Mouse (Mus musculus) CD8-positive naive resting alpha-beta T cell, adult 57 days (primary cell): ENCODE measurements around the gene Tnpo2. TPM values are rescaled to one million over a fixed set of nuclear protein-coding genes. Genes with fewer than 3 reads are reported as not detected.

Experiments
- total RNA-seq: library from RNA; stranded (reverse); gene quantifications from one replicate; pipeline ENCODE4 v1.2.4, GENCODE M21; 2023

Tnpo2 gene
- 75.7 TPM for total RNA-seq

DNA sequence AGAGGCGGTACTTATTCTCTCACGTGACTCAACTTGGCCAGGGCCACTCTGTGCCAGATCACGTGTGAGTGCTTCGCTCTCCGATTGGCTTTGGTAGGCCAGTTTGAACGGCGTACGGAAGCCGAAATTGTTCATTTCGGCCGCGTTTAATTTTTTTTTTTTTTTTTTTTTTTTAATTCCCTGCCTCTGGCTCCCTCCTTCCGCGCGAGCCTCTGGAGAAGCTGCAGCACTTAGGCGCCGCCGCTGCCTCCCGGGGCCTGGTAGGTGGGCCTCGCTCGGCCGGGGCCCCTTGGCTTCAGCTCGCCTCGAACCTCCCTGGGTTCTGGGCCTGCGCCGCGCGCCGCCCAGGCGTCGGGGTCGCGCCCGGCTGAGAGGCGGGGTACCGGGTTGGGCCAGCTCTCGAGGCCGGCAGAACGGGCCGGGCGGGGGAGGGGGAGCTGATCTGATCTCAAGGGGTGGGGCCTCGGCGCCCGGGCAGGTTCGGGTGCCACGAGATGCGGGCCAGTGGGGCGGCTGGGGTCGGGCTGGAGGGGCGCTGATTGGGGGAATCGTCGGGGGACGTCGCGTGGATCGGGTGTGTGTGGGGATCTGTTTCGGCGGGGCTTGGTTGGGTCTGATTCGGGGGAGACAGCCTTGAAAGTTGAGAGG, at the start of gene Tnpo2:
Tnpo2 (plus strand) TSS at position 198 of the 648 bp plus-strand sequence.

DNA sequence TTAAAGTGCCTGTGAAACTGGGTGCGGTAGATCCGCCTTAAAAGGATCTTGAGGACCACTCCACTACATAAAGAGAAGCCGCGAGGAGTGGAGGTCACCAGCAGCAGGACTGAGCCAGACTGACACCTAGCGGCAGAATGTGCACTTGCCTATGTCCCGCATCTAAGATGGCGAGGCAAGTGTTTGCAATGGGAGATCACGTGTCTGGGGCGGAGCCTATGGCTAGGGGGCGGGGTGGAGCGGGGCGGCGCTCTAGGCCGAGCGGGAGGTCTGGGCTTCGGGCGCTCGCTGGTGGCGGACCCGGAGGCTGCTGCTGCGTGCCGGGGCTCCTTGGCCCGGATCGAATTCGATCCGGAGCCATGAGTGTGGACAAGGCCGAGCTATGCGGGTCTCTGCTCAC, 46.4 kb upstream of the Tnpo2 start, which contains the start of gene Hook2:
Hook2 (plus strand) TSS at position 255 of the 400 bp plus-strand sequence.

DNA sequence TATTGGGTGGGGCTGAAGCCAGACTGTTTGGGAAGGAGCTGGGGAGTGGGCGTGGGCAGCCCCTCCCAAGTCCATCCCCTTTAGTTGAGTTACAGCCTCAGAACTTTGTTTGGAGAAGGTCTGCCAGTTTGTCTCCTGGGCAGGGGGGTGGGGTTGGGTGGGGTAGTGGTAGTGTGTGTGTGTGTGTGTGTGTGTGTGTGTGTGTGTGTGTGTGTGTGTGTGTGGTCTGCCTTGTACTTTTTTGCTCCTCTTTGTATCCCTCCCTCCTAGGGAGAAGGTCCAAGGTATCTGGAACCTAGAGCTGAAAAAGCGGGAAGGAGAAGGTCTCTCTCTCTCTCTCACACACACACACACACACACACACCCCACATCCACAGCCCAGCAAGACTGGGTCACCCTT, 22.3 kb upstream of the Tnpo2 start, which contains the start of gene Best2:
Best2 (minus strand) TSS at position 101 of the 400 bp plus-strand sequence.

DNA sequence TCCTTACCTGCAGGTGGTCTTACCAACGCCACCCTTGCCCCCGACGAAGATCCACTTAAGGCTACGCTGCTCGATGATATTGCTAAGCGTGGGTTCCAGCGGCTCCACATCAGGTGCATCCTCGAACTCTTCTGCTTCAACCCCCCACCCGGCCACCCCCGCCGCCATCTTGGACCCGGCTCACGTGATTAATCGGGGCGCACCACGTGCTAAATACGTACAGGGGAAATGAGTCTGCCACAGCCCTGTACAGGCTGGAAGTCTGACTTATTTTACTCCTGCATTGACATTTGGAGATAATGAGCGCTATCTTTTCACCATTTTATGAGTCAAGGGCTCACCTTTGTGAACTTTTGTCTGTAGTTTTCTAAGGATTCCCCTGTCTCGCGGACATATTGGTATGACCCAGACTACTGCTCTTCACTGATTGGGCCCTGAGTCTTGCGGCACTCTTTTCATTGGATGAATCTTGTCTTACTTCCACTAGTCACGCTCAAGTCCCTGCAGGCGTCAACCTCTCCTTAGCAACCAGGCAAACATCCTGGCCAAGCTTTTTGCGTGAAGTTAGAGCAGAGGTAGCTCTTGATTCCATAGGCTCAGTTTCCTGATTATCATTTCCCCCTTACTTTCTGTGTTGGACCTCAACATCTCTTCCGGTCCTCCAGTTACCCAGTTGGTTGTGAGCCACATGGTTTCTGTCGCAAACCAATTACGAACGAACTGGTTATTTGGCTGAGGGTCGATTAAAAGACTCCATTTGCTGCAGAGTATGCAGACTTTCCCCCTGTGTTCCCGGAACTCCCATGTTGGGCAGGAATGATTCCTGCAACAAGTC, 11.4 kb upstream of the Tnpo2 start, which contains the start of gene Asna1:
Asna1 (minus strand) TSS at position 184 of the 835 bp plus-strand sequence.

DNA sequence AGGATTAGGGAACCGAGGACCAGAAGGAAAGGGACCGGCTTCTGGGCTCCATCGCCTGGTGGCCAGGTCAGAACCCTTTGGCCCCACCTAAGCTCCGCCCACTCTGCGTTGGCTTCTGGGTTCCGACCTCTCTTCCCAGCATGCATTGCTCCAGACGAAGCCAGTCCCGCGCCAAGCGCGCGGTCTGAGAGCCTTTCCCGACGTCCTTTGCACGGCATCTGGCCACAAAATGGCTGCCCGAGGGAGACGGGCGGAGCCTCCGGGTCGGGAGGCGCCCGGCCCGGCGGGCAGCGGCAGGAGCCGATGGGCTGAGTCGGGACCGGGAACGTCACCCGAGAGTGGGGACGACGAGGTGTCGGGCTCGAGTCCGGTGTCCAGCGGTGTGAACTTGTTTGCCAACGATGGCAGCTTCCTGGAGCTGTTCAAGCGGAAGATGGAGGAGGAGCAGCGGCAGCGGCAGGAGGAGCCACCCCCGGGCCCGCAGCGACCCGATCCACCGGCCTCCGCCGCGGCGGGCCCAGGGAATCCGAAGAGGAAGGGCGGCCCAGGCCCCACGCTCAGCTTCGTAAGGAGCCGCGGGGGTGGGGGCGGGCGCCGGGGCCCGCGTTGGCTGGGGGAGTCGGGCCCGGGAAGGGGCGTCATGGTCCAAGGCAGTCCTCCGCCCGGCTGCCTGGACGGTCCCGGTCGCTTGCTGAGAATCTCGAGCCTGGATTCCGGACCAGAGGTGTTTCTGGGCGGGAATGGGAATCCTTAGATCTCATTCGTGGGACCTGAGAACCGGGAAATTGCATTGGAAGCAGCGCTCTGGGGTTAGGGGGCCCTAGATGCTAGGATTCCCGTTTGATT, 9.8 kb upstream of the Tnpo2 start, which contains the start of gene Trir:
Trir (plus strand) TSS at position 154 of the 846 bp plus-strand sequence.

DNA sequence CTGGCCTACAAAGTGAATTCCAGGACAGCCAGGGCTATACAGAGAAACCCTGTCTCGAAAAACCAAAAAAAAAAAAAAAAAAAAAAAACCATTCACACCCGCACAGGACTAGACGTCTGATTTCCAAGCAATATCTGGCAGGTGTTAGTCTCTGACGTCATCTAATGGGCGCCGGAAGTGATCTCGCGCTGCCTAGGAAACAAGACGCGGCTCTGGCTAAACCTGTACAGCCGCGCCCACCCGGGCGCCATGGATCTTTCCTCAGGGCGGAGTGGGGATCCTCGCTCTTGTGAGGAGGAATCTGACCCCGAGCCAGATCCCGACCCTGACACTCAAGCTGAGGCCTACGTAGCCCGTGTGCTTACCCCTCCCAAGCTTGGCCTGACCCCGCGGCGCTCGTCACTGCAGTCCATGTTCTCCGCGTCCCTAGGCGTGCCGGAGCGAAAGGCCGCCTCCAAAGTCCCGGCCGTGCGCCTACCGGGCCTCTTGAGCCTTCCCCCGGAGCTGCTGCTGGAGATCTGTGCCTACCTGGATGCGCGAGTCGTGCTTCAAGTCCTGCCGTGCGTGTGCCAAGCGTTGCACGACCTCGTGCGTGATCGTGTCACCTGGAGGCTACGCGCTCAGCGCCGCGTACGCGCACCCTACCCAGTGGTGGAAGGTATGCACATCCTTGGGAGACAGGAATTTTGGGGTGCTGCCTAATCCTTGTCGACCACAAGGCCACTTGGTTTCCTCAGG, 23.3 kb downstream of the Tnpo2 start, which contains the start of gene Fbxw9:
Fbxw9 (plus strand) TSS at position 177 of the 738 bp plus-strand sequence.

DNA sequence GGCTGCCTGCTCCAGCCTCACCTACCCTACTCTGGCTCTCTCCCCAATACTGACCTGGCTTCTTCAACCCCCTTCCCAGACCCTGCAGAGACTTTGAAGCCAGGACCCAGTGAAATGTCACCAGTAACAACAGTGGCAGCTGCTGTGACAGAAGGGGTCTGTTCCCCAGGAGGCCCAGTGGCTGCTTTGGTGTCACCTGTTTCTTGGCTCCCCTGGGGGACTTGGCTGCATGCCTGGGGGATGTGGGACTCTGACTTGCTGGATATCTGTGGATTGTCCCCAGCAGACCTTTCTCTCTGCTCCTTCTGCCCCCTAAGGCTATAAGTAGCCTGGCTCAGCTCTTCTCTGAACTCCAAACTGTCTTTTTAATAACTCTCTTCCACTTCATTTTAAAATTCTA, 31.3 kb downstream of the Tnpo2 start, which contains the start of gene Gm5741:
Gm5741 (minus strand) TSS at position 1 of the 400 bp plus-strand sequence.

DNA sequence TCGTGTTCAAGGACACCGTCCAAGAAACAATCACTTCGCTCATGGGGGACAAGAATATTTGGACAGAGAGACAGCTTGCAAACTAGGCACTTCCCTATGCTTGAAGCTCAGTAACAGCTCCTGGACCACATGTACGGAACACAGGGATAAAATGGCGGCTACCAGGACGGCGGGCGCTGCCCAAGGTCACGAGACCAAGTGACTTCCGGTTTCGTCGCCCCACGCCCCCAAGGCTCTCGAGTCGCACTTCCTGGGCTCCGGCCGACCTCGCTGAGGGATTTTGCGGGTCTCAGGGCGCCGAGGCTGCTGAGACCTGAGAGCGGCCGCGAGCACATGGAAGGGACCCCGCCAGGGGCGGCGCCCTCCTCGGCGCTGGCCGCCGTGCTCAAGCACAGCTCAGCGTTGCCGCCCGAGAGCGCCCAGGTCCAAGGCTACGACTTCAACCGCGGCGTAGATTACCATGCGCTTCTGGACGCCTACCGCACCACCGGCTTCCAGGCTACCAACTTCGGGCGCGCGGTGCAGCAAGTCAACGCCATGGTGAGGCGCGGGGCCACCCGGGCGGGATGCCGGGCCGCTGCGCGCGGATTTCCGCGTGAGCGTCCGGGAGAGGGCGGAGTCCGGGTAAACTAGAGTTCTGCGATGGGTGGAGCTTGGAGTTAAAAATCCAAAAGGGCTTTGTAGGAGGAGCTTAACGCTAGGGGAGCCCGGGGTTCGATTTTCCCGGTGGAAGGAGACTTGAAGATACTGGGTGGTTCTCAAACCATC, 35.0 kb downstream of the Tnpo2 start, which contains the start of gene Dhps:
Dhps (plus strand) TSS at position 244 of the 768 bp plus-strand sequence.

DNA sequence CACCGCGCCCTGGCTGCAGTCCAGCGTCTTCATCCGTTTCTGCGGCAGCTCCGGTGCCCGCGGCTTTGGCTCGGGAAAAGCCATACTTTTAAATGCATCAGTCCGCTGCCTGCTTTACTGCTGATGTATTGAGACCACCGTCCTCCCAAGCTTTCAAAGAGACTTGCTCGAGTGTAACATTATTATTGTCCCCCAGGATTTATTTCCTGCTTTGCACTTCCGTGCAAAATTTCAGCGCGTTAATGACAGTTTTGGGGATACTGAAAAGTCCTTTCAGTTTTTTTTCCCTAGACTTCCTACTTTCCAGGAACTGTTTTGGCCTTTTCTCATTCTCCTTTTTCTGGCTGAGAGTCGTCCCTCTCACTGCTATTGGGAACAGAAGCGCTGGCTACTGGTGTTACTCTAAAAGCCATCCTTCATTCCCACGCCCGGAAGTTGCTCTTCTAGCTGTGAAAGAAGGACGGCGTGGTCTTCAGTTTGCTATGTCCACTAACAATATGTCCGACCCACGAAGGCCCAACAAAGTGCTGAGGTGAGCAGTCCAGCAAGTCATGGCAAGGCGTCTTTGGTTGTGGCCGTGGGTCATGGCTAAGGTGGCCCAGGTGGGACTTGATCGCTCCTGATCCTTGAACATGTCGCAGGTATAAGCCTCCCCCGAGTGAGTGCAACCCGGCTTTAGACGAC, 44.0 kb downstream of the Tnpo2 start, which contains the start of gene Wdr83os:
Wdr83os (plus strand) TSS at position 209 of the 684 bp plus-strand sequence.

DNA sequence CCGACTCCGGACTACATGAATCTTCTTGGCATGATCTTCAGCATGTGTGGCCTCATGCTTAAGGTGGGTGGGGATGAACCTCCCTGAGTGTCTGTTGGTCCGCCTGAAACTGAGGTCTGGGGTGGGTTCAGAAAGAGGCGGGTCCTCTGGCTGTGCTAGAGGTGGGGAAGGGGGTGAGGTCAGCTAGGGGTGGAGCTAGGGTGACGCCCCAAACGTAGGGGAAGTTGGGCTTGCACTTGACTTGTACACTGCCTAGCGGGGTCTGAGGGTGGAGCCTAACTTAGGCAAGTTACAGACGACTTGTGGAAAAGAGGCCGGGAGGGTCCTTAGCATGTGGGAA, 44.5 kb downstream of the Tnpo2 start, which contains the start of gene Wdr83:
Wdr83 (minus strand) TSS at position 91 of the 340 bp plus-strand sequence.

DNA sequence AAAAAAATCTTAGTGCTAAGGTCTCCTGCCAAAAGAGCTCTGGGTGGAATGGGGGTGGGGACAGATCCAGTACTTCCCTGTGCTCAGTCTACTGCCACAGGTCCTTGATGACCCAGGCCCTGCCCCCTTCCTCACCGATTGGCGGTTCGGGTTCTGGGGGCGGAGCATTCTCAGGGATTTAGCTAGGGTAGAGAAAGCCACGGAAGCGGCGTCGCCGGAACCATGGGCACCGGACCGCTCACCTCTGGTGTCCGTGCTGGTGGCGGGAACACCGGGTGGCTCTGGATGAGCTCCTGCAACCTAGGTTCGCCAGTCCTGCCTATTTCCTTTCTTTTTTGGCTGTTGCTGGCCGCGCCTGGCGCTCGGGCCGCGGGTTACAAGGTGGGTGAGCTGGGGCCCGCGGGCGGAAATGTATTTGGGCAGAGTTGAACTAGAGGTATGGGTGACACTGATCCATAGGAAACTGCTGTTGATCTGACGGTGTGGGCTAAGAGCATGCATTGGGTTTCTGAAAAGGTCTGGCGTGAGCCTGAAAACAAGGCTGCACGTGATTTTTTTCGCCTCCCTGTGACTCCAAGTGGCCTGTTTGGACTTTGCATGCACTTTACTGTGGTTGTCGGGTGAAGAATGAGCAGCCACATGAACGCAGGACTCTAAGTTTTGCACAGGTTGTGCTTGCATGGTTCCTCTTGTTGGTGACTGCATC, 46.5 kb downstream of the Tnpo2 start, which contains the start of gene Man2b1:
Man2b1 (plus strand) TSS at position 163 of the 706 bp plus-strand sequence.

Other genes with a start within 250 kb of the Tnpo2 start
- gene Nfix, start 236.6 kb upstream of the Tnpo2 start, total RNA-seq = 5.2 TPM
- 4.1 TPM for gene Dand5, start 214.1 kb upstream of the Tnpo2 start, total RNA-seq
- 18.2 TPM for gene Gadd45gip1, start 205.4 kb upstream of the Tnpo2 start, total RNA-seq
- gene Rad23a, start 196.2 kb upstream of the Tnpo2 start, total RNA-seq = 63.9 TPM
- gene Calr, start 190.0 kb upstream of the Tnpo2 start, total RNA-seq = 412 TPM
- gene Farsa, start 179.9 kb upstream of the Tnpo2 start, total RNA-seq = 72.0 TPM
- 2.4 TPM for gene Syce2, start 164.8 kb upstream of the Tnpo2 start, total RNA-seq
- 26.5 TPM for gene Gcdh, start 143.0 kb upstream of the Tnpo2 start, total RNA-seq
- gene Klf1, start 135.0 kb upstream of the Tnpo2 start, total RNA-seq = not detected
- gene Dnase2a, start 128.4 kb upstream of the Tnpo2 start, total RNA-seq = 10.5 TPM
- 0.09 TPM for gene Mast1, start 99.6 kb upstream of the Tnpo2 start, total RNA-seq
- gene Rtbdn, start 89.9 kb upstream of the Tnpo2 start, total RNA-seq = not detected
- gene Gm49661, start 67.5 kb upstream of the Tnpo2 start, total RNA-seq = not detected
- 33.6 TPM for gene Prdx2, start 67.3 kb upstream of the Tnpo2 start, total RNA-seq
- 47.9 TPM for gene Rnaseh2a, start 67.1 kb upstream of the Tnpo2 start, total RNA-seq
- gene Junb, start 58.2 kb upstream of the Tnpo2 start, total RNA-seq = 1,294 TPM
- gene Hook2, start 46.3 kb upstream of the Tnpo2 start, total RNA-seq = 4.6 TPM
- not detected for gene Best2, start 22.4 kb upstream of the Tnpo2 start, total RNA-seq
- gene Asna1, start 11.6 kb upstream of the Tnpo2 start, total RNA-seq = 64.1 TPM
- gene Trir, start 10.1 kb upstream of the Tnpo2 start, total RNA-seq = 173 TPM
- 7.7 TPM for gene Fbxw9, start 23.1 kb downstream of the Tnpo2 start, total RNA-seq
- gene Gm5741, start 31.1 kb downstream of the Tnpo2 start, total RNA-seq = not detected
- gene Dhps, start 34.8 kb downstream of the Tnpo2 start, total RNA-seq = 88.6 TPM
- 52.7 TPM for gene Wdr83os, start 43.8 kb downstream of the Tnpo2 start, total RNA-seq
- gene Wdr83, start 44.4 kb downstream of the Tnpo2 start, total RNA-seq = 13.4 TPM
- 94.9 TPM for gene Man2b1, start 46.4 kb downstream of the Tnpo2 start, total RNA-seq
- gene Zfp791, start 86.2 kb downstream of the Tnpo2 start, total RNA-seq = not detected
- not detected for gene Cks1brt, start 115.0 kb downstream of the Tnpo2 start, total RNA-seq
- gene Olfr371, start 189.1 kb downstream of the Tnpo2 start, total RNA-seq = not detected